Mouse (Mus musculus) heart, adult 9 months (tissue): Measurements from ENCODE around the gene Adamts14.
A peak's percentile ranks its signal among the peaks of the same experiment; 100 is the strongest.

Experiments used
- DNase-seq, 2 experiments: peaks; one replicate each; pipeline ENCODE4 v3.0.0; 2022; ENCODE audit warnings: low spot score in 2 of 2

The Adamts14 gene

GRCm38 (mm10) chr10:61232858-61233567 is 40.2 kb downstream of the Adamts14 start:
- no peak for DNase-seq

GRCm38 (mm10) chr10:61231756-61232155 is 41.5 kb downstream of the Adamts14 start:
- DNase-seq: no peak

- no peak for DNase-seq
Observed at GRCm38 (mm10) chr10:61226784-61227396, 46.3 kb downstream of the Adamts14 start.

GRCm38 (mm10) chr10:61225694-61226093 is 47.5 kb downstream of the Adamts14 start:
- DNase-seq: no peak

- DNase-seq: no peak
Observed at GRCm38 (mm10) chr10:61219318-61219717, 53.9 kb downstream of the Adamts14 start.

GRCm38 (mm10) chr10:61216163-61216562 is 57.1 kb downstream of the Adamts14 start:
- DNase-seq: no peak

GRCm38 (mm10) chr10:61215658-61216057 is 57.6 kb downstream of the Adamts14 start:
- no peak for DNase-seq

- DNase-seq: no peak
Observed at GRCm38 (mm10) chr10:61212817-61213216, 60.4 kb downstream of the Adamts14 start.

GRCm38 (mm10) chr10:61211743-61212142 is 61.5 kb downstream of the Adamts14 start:
- DNase-seq: peak; percentile 32 to 41

- DNase-seq: no peak
Observed at GRCm38 (mm10) chr10:61211105-61211504, 62.1 kb downstream of the Adamts14 start.

GRCm38 (mm10) chr10:61208114-61208684 is 65.0 kb downstream of the Adamts14 start:
- DNase-seq: no peak

- no peak for DNase-seq
Observed at GRCm38 (mm10) chr10:61203930-61204329, 69.3 kb downstream of the Adamts14 start.

- no peak for DNase-seq
Observed at GRCm38 (mm10) chr10:61201596-61202318, 71.5 kb downstream of the Adamts14 start.

GRCm38 (mm10) chr10:61200998-61201397 is 72.2 kb downstream of the Adamts14 start:
- DNase-seq: no peak

- no peak for DNase-seq
Observed at GRCm38 (mm10) chr10:61200232-61200820, 72.9 kb downstream of the Adamts14 start.

GRCm38 (mm10) chr10:61199566-61200213 is 73.5 kb downstream of the Adamts14 start:
- DNase-seq: peak; percentile 72 to 76

- no peak for DNase-seq
Observed at GRCm38 (mm10) chr10:61195718-61196291, 77.4 kb downstream of the Adamts14 start.

GRCm38 (mm10) chr10:61195216-61195615 is 78.0 kb downstream of the Adamts14 start:
- no peak for DNase-seq

- peak; percentile 16 to 30 for DNase-seq
Observed at GRCm38 (mm10) chr10:61194611-61195010, 78.6 kb downstream of the Adamts14 start.

GRCm38 (mm10) chr10:61188010-61188409 is 85.2 kb downstream of the Adamts14 start:
- no peak for DNase-seq

- no peak for DNase-seq
Observed at GRCm38 (mm10) chr10:61187001-61187400, 86.2 kb downstream of the Adamts14 start.
